Mouse (Mus musculus) bone marrow, adult 2 months (tissue): ENCODE data around the gene Sntb2. TPM values are rescaled to one million over a fixed set of nuclear protein-coding genes. Genes with fewer than 3 reads are reported as not detected.

ENCODE experiments used
- H3K27ac ChIP-seq: fragments of 200-500 bp; 2 replicates; pipeline ENCODE4 v1.5.1; 2012; ENCODE audit warnings: low read depth, mild to moderate bottlenecking, control low read depth, inconsistent platforms, low read length; ENCODE audit not compliant: control insufficient read depth, poor library complexity, insufficient read depth
- H3K4me1 ChIP-seq: fragments of 200-500 bp; 2 replicates; pipeline ENCODE4 v1.6.1; 2011; ENCODE audit warnings: low read length; ENCODE audit not compliant: control insufficient read depth, insufficient read depth
- H3K4me3 ChIP-seq: fragments of 200-500 bp; replicated peaks from 2 replicates; pipeline ENCODE3; 2011; ENCODE audit warnings: mild to moderate bottlenecking, low read depth, low read length, control low read depth; ENCODE audit not compliant: control insufficient read depth
- CTCF ChIP-seq: fragments of 200-500 bp; IDR thresholded peaks from 2 replicates; pipeline ENCODE4 v1.5.1; 2011; ENCODE audit warnings: low read length, control low read depth; ENCODE audit not compliant: control insufficient read depth, insufficient read depth
- POLR2A ChIP-seq: fragments of 200-500 bp; IDR thresholded peaks from 2 replicates; pipeline ENCODE4 v1.6.1; 2011; ENCODE audit warnings: low read depth, mild to moderate bottlenecking, control low read depth, low read length, borderline replicate concordance; ENCODE audit not compliant: control insufficient read depth
- WGBS: fragments of 180-500 bp; shearing (Covaris S2); methylation state at CpG from one replicate; pipeline ENCODE4 v1.1.7; 2018; 5-methylcytosine and 5-hydroxymethylcytosine counted together
- polyA plus RNA-seq: library from polyadenylated mRNA; stranded (reverse); fragments of >200 nt; gene quantifications from 2 replicates; pipeline ENCODE4 v1.2.4, GENCODE M21; 2011; ENCODE audit warnings: low replicate concordance; ENCODE audit not compliant: missing spikeins, insufficient read depth, insufficient read length

Gene Sntb2
- polyA plus RNA-seq: 1.7 and 5.2 TPM in 2 replicates

- Histone ChIP-seq H3K4me3 (peak within 1 kb of the TSS; percentile 97), H3K27ac (peak within 1 kb of the TSS; percentile 94), H3K4me1 (peaks cover 3% of the 10 kb centered on the region)
- TF ChIP-seq CTCF (no peak), POLR2A (peak; percentile 64; the same call in 1 of the 2 replicates)
- WGBS: under 1% methylated on average over 41 of the region's 41 CpGs
Observed at GRCm38 (mm10) chr8:106935324-106935869, at the start of gene Sntb2. Sntb2 (plus strand) TSS chr8:106935750.

GRCm38 (mm10) chr8:106887336-106888189 is 48.0 kb upstream of the Sntb2 start:
- TF ChIP-seq POLR2A (no peak), CTCF (peak; percentile 73)
- no peaks in the 10 kb centered on the region for H3K4me1 ChIP-seq
- no peak overlapping the region for H3K4me3 ChIP-seq
- WGBS: 32% methylated on average over 5 of the region's 5 CpGs
- no peak overlapping the region for H3K27ac ChIP-seq

GRCm38 (mm10) chr8:106888803-106889202 is 46.7 kb upstream of the Sntb2 start:
- Histone ChIP-seq H3K4me1 (no peaks in the 10 kb centered on the region), H3K4me3 (no peak overlapping the region), H3K27ac (no peak overlapping the region)
- TF ChIP-seq POLR2A: no peak
- TF ChIP-seq CTCF: no peak
- 80% methylated on average over 3 of the region's 3 CpGs for WGBS

- 1% methylated on average over 15 of the region's 15 CpGs for WGBS
- Histone ChIP-seq H3K4me1 (no peaks in the 10 kb centered on the region), H3K27ac (peak overlapping the region; percentile 95), H3K4me3 (peak overlapping the region; percentile 83)
- TF ChIP-seq CTCF (no peak), POLR2A (no peak)
Observed at GRCm38 (mm10) chr8:106892210-106892805, 43.2 kb upstream of the Sntb2 start.

- H3K27ac ChIP-seq: peak overlapping the region; percentile 95
- peak overlapping the region; percentile 83 for H3K4me3 ChIP-seq
- TF ChIP-seq CTCF (no peak), POLR2A (no peak)
- H3K4me1 ChIP-seq: no peaks in the 10 kb centered on the region
- WGBS: under 1% methylated on average over 57 of the region's 57 CpGs
Observed at GRCm38 (mm10) chr8:106892806-106893451, 42.6 kb upstream of the Sntb2 start.

- Histone ChIP-seq H3K4me1 (no peaks in the 10 kb centered on the region), H3K4me3 (peak within 1 kb of the TSS; percentile 83), H3K27ac (peak within 1 kb of the TSS; percentile 95)
- peak; percentile 55; the same call in 1 of the 2 replicates for TF ChIP-seq POLR2A
- TF ChIP-seq CTCF: no peak
- WGBS: under 1% methylated on average over 63 of the region's 63 CpGs
Observed at GRCm38 (mm10) chr8:106893481-106894156, 41.9 kb upstream of the Sntb2 start, which contains the start of gene Utp4. Utp4 (plus strand) TSS chr8:106893636.

- Histone ChIP-seq H3K4me1 (no peaks in the 10 kb centered on the region), H3K4me3 (no peak overlapping the region), H3K27ac (no peak overlapping the region)
- WGBS: 75% methylated on average over 5 of the region's 5 CpGs
- TF ChIP-seq POLR2A (no peak), CTCF (no peak)
Observed at GRCm38 (mm10) chr8:106899473-106899872, 36.1 kb upstream of the Sntb2 start.
